Mouse (Mus musculus): ENCODE data around the gene Pccb.

DNA sequence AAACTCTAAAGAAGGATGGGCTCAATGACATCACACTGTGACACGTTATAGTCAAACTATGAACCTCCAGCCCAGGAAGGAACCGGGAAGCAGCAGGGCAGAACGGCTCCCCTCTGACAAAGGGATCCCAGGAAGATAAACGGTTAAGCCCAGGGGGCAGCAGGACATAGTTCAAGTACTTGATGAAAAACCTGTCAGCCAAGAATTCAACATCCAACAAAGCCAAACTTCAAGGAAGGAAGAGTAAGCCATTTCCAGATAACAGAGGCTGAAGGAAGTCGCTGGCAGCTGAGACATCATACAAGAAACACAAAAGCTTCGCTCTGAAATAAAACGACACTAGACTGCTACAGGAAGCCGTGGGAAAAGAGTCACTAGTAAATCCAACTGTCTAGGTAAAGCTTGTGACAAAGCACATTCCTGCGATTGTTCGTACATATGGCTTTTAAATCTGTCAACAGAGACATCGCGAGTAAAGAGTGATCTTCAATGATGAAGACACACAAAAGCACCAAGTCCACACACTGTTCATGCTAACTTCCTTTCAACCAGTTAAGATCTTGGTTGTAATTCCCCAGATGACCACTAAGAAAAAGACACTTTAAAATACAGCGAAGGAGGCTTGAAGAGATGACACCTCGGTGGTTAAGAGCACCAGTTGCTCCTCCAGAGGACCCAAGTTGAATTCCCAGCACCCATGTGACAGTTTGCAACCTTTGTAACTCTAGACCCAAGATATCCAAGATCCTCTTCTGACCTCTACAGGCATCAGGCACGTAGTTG, 16.8 kb downstream of the Pccb start:
- TF ChIP-seq CTCF (IDR thresholded peaks at IDR 0.05; ENCODE audit: insufficient read depth, low read depth, low read length) (no peak), POLR2A (IDR thresholded peaks at IDR 0.05; ENCODE audit: insufficient read depth, low read depth, low read length) (no peak)

All from olfactory bulb, adult 2 months (tissue).